Mouse (Mus musculus) intestine, embryonic 16.5 days (tissue): ENCODE data around the gene Hsd17b3. TPM values are rescaled to one million over a fixed set of nuclear protein-coding genes. Genes with fewer than 3 reads are reported as not detected.

ENCODE experiments used
- ATAC-seq: fragments of 200-750 bp; cut with Nextera tagmentation; 2 replicates; pipeline ENCODE4 v1.8.0; 2017; ENCODE audit warnings: moderate TSS enrichment, moderate library complexity
- H3K27ac ChIP-seq: fragments of 300-500 bp; sonication (generic); 2 replicates; pipeline ENCODE4 v1.5.1; 2014; ENCODE audit warnings: mild to moderate bottlenecking, low read length
- H3K27me3 ChIP-seq: fragments of 300-500 bp; sonication (generic); replicated peaks from 2 replicates; pipeline ENCODE4 v1.6.1; 2014; ENCODE audit warnings: low read length, control low read depth, mixed read lengths; ENCODE audit not compliant: control insufficient read depth, insufficient read depth
- H3K36me3 ChIP-seq: fragments of 300-500 bp; sonication (generic); 2 replicates; pipeline ENCODE4 v1.6.1; 2014; ENCODE audit warnings: low read length, control low read depth; ENCODE audit not compliant: control insufficient read depth, insufficient read depth
- H3K4me1 ChIP-seq: fragments of 300-500 bp; sonication (generic); 2 replicates; pipeline ENCODE4 v1.6.1; 2014; ENCODE audit warnings: low read length, control low read depth, mixed read lengths; ENCODE audit not compliant: control insufficient read depth, insufficient read depth
- H3K4me2 ChIP-seq: fragments of 300-500 bp; sonication (generic); 2 replicates; pipeline ENCODE4 v1.6.1; 2014; ENCODE audit warnings: low read depth, low read length, control low read depth
- H3K4me3 ChIP-seq: fragments of 300-500 bp; sonication (generic); 2 replicates; pipeline ENCODE4 v1.5.1; 2014; ENCODE audit warnings: mild to moderate bottlenecking, low read length
- H3K9ac ChIP-seq: fragments of 300-500 bp; sonication (generic); 2 replicates; pipeline ENCODE4 v1.6.1; 2014; ENCODE audit warnings: low read depth, low read length
- H3K9me3 ChIP-seq: fragments of 300-500 bp; sonication (generic); 2 replicates; pipeline ENCODE4 v1.6.1; 2016; ENCODE audit warnings: low read length, control low read depth; ENCODE audit not compliant: control insufficient read depth
- WGBS: fragments of 180-500 bp; shearing (Covaris S2); extraction: QIAGEN DNeasy Blood & Tissue Kit; methylation state at CpG from one replicate; pipeline ENCODE4 v1.1.7; 2014; 5-methylcytosine and 5-hydroxymethylcytosine counted together
- polyA plus RNA-seq: library from polyadenylated mRNA; unstranded; fragments of >200 nt; fragmentation: Nextera tagmentation; extraction: Ambion mirVana; gene quantifications from 2 replicates; pipeline ENCODE4 v1.2.1, GENCODE M21; 2015

Gene Hsd17b3
- not detected in 2 replicates for polyA plus RNA-seq

- no peak within 1 kb of the TSS for H3K4me2 ChIP-seq
- ATAC-seq = no peak
- 82% methylated on average over 4 of the region's 4 CpGs for WGBS
- H3K36me3 ChIP-seq = no peaks in the 10 kb centered on the region
- H3K4me3 ChIP-seq = no peak within 1 kb of the TSS
- H3K27me3 ChIP-seq = no peaks in the 10 kb centered on the region
- no peak within 1 kb of the TSS for H3K27ac ChIP-seq
- H3K9ac ChIP-seq = no peak within 1 kb of the TSS
- no peaks in the 10 kb centered on the region; the same call in 1 of the 2 replicates for H3K4me1 ChIP-seq
- H3K9me3 ChIP-seq = no peaks in the 10 kb centered on the region
These were observed at the start of gene Hsd17b3 for GRCm38 (mm10) chr13:64089130-64089529. Gene Hsd17b3 (minus strand): TSS chr13:64089230.

DNA sequence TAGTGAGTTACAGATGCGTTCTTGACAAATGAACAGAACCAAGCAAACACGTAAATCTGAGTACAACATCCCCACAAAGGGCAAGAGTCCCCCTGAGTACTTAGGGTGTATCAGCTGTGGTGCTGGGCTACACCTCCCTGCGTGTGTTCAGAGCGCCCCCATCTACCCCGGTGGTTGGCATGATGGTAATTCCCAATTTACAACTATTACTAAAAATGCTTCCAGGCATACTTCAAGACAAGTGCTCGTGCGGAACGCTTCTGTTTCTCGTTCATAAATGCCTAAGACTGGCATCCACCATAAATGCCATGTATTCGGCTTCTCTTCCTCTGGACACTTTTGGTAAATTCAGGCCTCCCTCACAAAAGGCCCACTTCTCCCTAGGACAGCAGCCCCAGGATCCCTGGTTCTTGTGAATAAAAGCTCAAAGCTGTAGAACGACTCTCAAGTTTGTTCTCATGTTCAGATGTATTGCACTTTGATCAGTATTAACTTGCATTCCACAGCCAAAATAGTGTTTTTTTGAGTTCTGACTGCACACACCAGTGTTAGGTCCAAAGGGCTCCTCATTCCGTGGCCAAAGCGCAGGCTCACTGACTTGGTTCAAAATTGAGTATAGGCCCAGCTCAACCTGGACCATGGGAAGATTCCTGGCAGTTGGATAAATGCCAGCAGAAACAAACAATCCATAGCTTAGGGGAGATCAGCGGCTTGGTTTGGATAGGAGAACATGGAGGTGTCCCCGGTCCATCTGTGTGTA lies 40.8 kb upstream of the Hsd17b3 start:
- peak; percentile 91 for ATAC-seq
- 38% methylated on average over 15 of the region's 15 CpGs for WGBS
- Histone ChIP-seq H3K4me2 (peak overlapping the region; percentile 73), H3K27me3 (no peaks in the 10 kb centered on the region), H3K36me3 (no peaks in the 10 kb centered on the region), H3K4me3 (peak overlapping the region; percentile 64), H3K4me1 (no peaks in the 10 kb centered on the region), H3K9ac (peak overlapping the region; percentile 77), H3K9me3 (no peaks in the 10 kb centered on the region), H3K27ac (peak overlapping the region; percentile 53; the same call in 1 of the 2 replicates)

DNA sequence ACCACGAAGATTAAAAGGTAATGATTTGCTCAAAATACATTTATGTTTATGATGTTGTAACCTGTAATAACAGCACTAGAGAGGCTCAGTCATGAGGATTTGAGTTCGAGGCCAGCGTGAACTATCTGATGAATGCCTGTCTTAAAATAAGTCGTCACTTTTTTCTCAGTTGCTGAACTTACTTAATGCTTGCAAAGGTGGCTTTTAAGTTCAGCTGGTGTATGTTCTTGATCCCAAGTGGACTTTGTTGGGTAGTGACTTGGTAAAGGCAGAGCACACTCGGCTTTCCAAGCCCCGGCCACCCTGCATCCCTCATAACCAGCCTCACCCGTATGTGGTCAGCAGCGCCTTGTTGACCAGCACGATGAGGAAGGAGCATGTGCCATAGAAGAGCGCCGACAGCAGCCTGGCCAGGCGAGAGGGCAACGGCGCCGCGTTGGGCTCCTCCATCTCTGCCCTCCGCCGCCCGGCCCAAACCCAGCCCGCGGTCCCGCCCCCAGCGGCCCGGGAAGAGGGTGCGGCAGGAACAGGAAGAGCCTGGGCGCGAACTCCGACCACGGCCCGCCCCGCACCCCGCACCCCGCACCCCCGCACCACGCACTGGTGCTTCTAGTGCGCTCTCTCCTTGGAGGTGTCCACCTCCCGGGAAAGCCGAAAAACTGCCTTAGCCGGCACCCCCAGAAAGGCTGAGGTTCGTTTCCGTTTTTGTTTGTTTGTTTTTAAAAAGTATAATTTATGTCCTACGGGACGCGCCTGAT lies 40.0 kb upstream of the Hsd17b3 start, which contains the start of gene Slc35d2:
Gene Slc35d2 (minus strand): TSS at position 511 of the 758 bp plus-strand sequence.
- no peaks in the 10 kb centered on the region for H3K36me3 ChIP-seq
- peak within 1 kb of the TSS; percentile 64 for H3K4me3 ChIP-seq
- H3K4me1 ChIP-seq = no peaks in the 10 kb centered on the region
- ATAC-seq = peak; percentile 96
- H3K27ac ChIP-seq = peak within 1 kb of the TSS; percentile 53
- 7% methylated on average over 44 of the region's 44 CpGs for WGBS
- peak within 1 kb of the TSS; percentile 73 for H3K4me2 ChIP-seq
- no peaks in the 10 kb centered on the region for H3K9me3 ChIP-seq
- no peaks in the 10 kb centered on the region for H3K27me3 ChIP-seq
- peak within 1 kb of the TSS; percentile 77 for H3K9ac ChIP-seq

- 65% methylated on average over 4 of the region's 4 CpGs for WGBS
- no peak overlapping the region for H3K27ac ChIP-seq
- H3K9me3 ChIP-seq = no peaks in the 10 kb centered on the region
- ATAC-seq = no peak
- no peaks in the 10 kb centered on the region for H3K36me3 ChIP-seq
- no peaks in the 10 kb centered on the region for H3K27me3 ChIP-seq
- no peak overlapping the region for H3K9ac ChIP-seq
- no peak overlapping the region for H3K4me3 ChIP-seq
- no peak overlapping the region for H3K4me2 ChIP-seq
- no peaks in the 10 kb centered on the region for H3K4me1 ChIP-seq
These were observed 37.3 kb upstream of the Hsd17b3 start for GRCm38 (mm10) chr13:64126316-64126715.

GRCm38 (mm10) chr13:64124886-64125285 lies 35.9 kb upstream of the Hsd17b3 start:
- no peak for ATAC-seq
- 92% methylated on average over 6 of the region's 6 CpGs for WGBS
- H3K36me3 ChIP-seq = no peaks in the 10 kb centered on the region
- H3K9me3 ChIP-seq = no peaks in the 10 kb centered on the region
- H3K4me2 ChIP-seq = no peak overlapping the region
- no peak overlapping the region for H3K27ac ChIP-seq
- H3K4me3 ChIP-seq = no peak overlapping the region
- H3K9ac ChIP-seq = no peak overlapping the region
- H3K27me3 ChIP-seq = no peaks in the 10 kb centered on the region
- H3K4me1 ChIP-seq = no peaks in the 10 kb centered on the region

GRCm38 (mm10) chr13:64123491-64124188 lies 34.6 kb upstream of the Hsd17b3 start:
- Histone ChIP-seq H3K36me3 (no peaks in the 10 kb centered on the region), H3K4me2 (no peak overlapping the region), H3K9me3 (no peaks in the 10 kb centered on the region), H3K27ac (no peak overlapping the region), H3K27me3 (no peaks in the 10 kb centered on the region), H3K4me3 (no peak overlapping the region), H3K4me1 (no peaks in the 10 kb centered on the region), H3K9ac (no peak overlapping the region)
- ATAC-seq = no peak
- 37% methylated on average over 6 of the region's 6 CpGs for WGBS

- Histone ChIP-seq H3K27me3 (no peaks in the 10 kb centered on the region), H3K4me2 (no peak overlapping the region), H3K4me3 (no peak overlapping the region), H3K4me1 (no peaks in the 10 kb centered on the region), H3K9ac (no peak overlapping the region), H3K27ac (no peak overlapping the region), H3K9me3 (no peaks in the 10 kb centered on the region), H3K36me3 (no peaks in the 10 kb centered on the region)
- 68% methylated on average over 4 of the region's 4 CpGs for WGBS
- no peak for ATAC-seq
These were observed 31.7 kb upstream of the Hsd17b3 start for GRCm38 (mm10) chr13:64120760-64121159.

GRCm38 (mm10) chr13:64117442-64117841 lies 28.4 kb upstream of the Hsd17b3 start:
- Histone ChIP-seq H3K9me3 (no peaks in the 10 kb centered on the region), H3K9ac (no peak overlapping the region), H3K4me1 (no peaks in the 10 kb centered on the region), H3K36me3 (no peaks in the 10 kb centered on the region), H3K27ac (no peak overlapping the region), H3K4me2 (no peak overlapping the region), H3K27me3 (no peaks in the 10 kb centered on the region), H3K4me3 (no peak overlapping the region)
- ATAC-seq = no peak
- 65% methylated on average over 2 of the region's 2 CpGs for WGBS

- Histone ChIP-seq H3K27me3 (no peaks in the 10 kb centered on the region), H3K9ac (no peak overlapping the region), H3K4me1 (peaks cover 12% of the 10 kb centered on the region; the same call in 1 of the 2 replicates), H3K4me2 (no peak overlapping the region), H3K4me3 (no peak overlapping the region), H3K36me3 (no peaks in the 10 kb centered on the region), H3K9me3 (no peaks in the 10 kb centered on the region), H3K27ac (no peak overlapping the region)
- 89% methylated on average over 1 of the region's 1 CpGs for WGBS
- ATAC-seq = no peak
These were observed 21.4 kb upstream of the Hsd17b3 start for GRCm38 (mm10) chr13:64110421-64110820.
